Mouse (Mus musculus): ENCODE results near the gene Ier2.
A peak's percentile ranks its signal among the peaks of the same experiment; 100 is the strongest.

Gene Ier2

GRCm38 (mm10) chr8:84661961-84662571, 586 bp downstream of the Ier2 start:
- no peak for DNase-seq (ENCODE audit: low spot score)

- peak; percentile 81 for DNase-seq (ENCODE audit: low spot score)
Measured at GRCm38 (mm10) chr8:84661458-84661871, 1.2 kb downstream of the Ier2 start.

GRCm38 (mm10) chr8:84660819-84661457, 1.7 kb downstream of the Ier2 start:
- peak; percentile 52 for DNase-seq (ENCODE audit: low spot score)

GRCm38 (mm10) chr8:84659936-84660818, 2.5 kb downstream of the Ier2 start:
- peak; percentile 62 for DNase-seq (ENCODE audit: low spot score)

GRCm38 (mm10) chr8:84658951-84659350, 3.7 kb downstream of the Ier2 start:
- DNase-seq (ENCODE audit: low spot score): no peak

- DNase-seq (ENCODE audit: low spot score): no peak
Measured at GRCm38 (mm10) chr8:84657680-84658079, 5.0 kb downstream of the Ier2 start.

- no peak for DNase-seq (ENCODE audit: low spot score)
Measured at GRCm38 (mm10) chr8:84657203-84657602, 5.4 kb downstream of the Ier2 start.

- DNase-seq (ENCODE audit: low spot score): peak; percentile 76
Measured at GRCm38 (mm10) chr8:84656641-84657126, 6.0 kb downstream of the Ier2 start.

- DNase-seq (ENCODE audit: low spot score): no peak
Measured at GRCm38 (mm10) chr8:84656191-84656525, 6.5 kb downstream of the Ier2 start.

- DNase-seq (ENCODE audit: low spot score): no peak
Measured at GRCm38 (mm10) chr8:84655336-84656190, 7.1 kb downstream of the Ier2 start.

GRCm38 (mm10) chr8:84654597-84654996, 8.1 kb downstream of the Ier2 start:
- no peak for DNase-seq (ENCODE audit: low spot score)

GRCm38 (mm10) chr8:84653092-84653631, 9.5 kb downstream of the Ier2 start:
- no peak for DNase-seq (ENCODE audit: low spot score)

GRCm38 (mm10) chr8:84650213-84650612, 12.4 kb downstream of the Ier2 start:
- no peak for DNase-seq (ENCODE audit: low spot score)

GRCm38 (mm10) chr8:84647461-84647901, 15.2 kb downstream of the Ier2 start:
- peak; percentile 60 for DNase-seq (ENCODE audit: low spot score)

GRCm38 (mm10) chr8:84646800-84647199, 15.9 kb downstream of the Ier2 start:
- DNase-seq (ENCODE audit: low spot score): no peak

- DNase-seq (ENCODE audit: low spot score): no peak
Measured at GRCm38 (mm10) chr8:84643019-84643418, 19.6 kb downstream of the Ier2 start.

- DNase-seq (ENCODE audit: low spot score): no peak
Measured at GRCm38 (mm10) chr8:84641578-84642361, 20.9 kb downstream of the Ier2 start.

- no peak for DNase-seq (ENCODE audit: low spot score)
Measured at GRCm38 (mm10) chr8:84640617-84641294, 21.9 kb downstream of the Ier2 start.

GRCm38 (mm10) chr8:84640010-84640588, 22.6 kb downstream of the Ier2 start:
- no peak for DNase-seq (ENCODE audit: low spot score)

Data from c-Kit-positive CD71-positive TER-119-positive erythroid progenitor cells, embryonic 14.5 days (primary cell).